Mouse (Mus musculus) mouse trophoblast stem cell (cell line): ENCODE results near the gene Gm34653.
"Not testable (repeated sequence)": the region's sequence is repeated elsewhere in the genome, so short reads cannot be mapped to it uniquely, and the experiment has no call there.

Experiments
- in situ Hi-C, 2 experiments: fragments of 300-500 bp; cut with MseI, MboI; formaldehyde crosslinking; loops; 2 replicates in 1 of 2; 3 replicates in 1 of 2; pipeline ENCODE4 v1.15.1; 2025

Gene Gm34653

DNA sequence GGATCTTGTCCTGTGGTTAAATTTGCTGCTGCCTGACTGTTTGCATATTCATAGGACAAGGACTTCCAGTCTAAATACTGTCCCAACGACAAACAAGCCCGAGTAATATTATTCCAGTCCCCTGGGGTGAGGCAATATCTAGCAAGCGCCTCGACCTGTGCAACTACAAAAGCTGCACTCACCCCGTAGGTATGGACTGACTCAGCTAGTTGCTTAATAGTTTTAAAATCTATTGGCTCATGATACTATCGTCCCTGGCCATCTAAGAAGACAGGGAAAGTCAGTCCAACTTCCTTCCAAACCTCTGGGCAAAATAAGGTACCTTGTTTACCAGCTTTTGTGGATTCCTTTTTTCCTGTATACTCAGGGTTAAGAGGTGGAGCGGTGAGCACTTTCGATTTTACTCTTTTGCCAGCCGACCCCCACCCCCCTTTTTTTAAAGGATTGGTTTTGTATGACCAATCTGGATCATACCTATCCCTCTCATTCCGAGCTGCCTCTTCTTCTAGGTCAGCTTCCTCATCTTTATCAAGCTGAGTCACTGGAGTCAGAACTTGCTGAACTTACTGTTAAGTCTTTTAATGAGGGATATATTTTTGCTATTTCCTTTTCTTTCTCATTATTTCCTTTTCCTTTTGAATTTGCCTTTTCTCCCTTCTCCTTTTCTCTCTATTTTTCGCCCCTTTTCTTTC, at the start of gene Gm34653:
Gene Gm34653, plus strand, starts transcription at position 242 of the 692 bp plus-strand sequence.
- in situ Hi-C loops = not testable (repeated sequence)

DNA sequence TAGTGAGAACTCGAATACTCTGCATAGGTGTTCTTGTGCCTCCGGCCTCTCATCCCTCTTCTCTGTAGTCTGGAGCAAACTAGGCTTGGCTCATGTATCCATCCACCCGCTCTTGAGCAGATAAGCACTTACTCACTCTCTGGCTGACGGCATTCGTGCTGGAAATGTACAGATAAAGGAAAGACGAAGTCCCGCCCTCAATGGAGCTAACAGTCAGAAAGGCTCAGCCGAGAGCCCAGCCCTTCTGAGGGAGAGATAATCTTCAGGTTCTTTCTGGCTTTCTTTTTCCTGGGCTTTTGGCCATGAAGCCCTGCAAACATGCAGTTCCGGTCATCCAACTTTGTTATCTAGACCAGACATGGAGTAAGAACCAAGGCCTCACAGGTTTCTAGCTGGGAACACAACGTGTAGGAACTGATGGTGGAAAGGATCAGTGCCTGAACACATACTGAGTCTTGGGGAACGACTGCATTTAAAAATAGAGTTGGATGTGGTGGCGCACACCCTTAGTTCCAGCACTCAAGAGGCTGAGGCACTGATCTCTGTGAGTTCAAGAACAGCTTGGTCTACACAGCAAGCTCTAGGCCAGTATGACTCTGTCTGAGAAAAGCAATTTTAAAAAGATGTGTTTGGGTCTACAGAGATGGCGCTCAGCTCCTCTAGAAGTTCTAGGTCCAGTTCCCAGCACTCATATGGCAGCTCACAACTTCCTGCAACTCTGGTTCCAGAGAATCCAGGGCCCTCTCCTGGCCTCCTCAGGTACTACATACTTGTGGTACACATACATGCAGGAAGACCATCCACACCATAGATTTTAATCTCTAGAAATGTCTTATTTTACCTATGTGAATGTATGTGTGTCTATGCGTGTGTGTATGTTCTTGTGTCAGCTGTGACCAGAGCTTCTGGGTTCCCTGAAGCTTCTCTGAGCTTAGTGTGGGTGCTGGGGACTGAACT, 49.5 kb upstream of the Gm34653 start:
- in situ Hi-C loops = no loop called here

DNA sequence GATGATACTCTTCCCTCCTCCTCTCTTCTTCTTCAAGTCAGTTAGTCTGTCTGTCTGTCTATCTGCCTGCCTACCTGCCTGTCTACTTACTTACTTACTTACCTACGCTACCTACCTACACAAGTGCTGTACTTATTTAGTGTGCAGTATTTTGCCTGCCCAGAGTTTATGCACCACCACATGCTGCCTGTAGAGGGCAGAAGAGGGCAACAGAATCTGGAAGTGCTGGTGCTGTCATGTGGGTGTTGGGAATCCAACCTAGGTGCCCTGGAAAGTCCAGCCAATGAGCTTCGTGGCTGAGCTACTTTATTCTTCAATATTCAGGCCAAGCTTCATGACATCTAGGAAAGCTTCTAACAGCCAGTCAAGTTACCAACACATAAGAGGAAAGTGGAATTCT, 48.7 kb upstream of the Gm34653 start:
- in situ Hi-C loops = no loop called here

DNA sequence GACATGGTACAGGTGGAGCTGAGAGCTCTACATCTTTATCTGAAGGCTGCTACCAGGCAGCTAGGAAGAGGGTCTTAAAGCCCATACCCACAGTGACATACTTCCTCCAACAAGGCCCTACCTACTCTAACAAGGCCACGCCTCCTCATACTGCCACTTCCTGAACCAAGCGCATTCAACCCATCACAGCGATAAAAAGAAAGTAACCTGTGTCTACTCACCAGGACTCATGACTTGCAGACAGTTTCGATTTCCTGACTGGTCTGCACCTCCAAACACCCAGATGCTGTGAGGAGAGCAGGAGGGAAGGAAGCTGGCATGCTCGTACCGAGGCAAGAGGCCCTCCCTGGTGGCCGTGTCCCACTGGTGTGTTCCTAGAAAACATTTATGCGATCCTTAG, 42.5 kb upstream of the Gm34653 start:
- in situ Hi-C loops = no loop called here

DNA sequence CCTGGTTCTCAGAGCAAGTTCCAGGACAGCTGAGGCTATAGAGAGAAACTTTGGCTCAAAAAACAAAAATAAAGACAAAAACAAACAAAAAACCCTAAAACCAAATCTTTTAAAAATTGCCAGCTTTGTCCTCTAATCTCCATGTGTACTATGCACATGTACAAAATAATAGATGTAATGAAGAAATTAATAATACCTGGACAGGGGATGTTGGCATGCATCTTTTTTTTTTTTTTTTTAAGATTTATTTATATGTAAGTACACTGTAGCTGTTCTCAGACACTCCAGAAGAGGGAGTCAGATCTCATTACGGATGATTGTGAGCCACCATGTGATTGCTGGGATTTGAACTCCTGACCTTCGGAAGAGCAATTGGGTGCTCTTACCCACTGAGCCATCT, 40.3 kb upstream of the Gm34653 start:
- in situ Hi-C loops = not testable (repeated sequence)

DNA sequence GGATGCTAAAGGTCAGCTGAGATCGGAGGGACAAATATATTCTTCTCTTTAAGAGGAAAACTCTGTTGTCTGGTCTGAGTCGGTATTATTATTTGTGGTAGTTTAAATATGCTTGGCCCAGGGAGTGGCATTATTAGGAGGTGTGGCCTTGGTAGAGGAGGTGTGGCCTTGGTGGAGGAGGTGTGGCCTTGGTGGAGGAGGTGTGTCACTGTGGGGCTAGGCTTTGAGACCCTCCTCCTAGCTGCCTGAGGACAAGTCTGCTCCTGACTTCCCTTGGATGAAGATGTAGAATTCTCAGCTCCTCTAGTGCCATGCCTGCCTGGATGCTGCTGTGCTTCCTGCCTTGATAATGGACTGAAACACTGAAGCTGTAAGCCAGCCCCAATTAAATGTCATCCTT, 38.3 kb upstream of the Gm34653 start:
- in situ Hi-C loops = no loop called here

DNA sequence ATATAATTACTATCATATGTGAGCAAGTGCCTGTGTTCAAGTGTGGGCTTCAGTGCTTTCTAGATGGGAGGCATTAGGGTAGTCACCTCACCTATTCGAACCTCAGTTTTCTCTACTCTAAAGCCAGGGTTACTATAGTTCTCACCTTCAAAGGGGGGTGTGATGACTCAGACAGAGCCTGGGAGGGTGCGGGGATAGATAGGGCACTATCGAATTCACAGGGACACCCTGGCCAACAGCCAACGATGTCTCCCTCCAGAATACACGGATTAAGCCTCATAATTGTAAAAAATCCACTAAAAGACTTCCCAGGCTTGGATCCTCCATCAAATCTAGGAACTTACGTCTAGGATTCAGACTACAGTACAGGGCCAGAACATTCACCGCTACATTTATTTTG, 37.4 kb upstream of the Gm34653 start:
- in situ Hi-C loops = no loop called here

DNA sequence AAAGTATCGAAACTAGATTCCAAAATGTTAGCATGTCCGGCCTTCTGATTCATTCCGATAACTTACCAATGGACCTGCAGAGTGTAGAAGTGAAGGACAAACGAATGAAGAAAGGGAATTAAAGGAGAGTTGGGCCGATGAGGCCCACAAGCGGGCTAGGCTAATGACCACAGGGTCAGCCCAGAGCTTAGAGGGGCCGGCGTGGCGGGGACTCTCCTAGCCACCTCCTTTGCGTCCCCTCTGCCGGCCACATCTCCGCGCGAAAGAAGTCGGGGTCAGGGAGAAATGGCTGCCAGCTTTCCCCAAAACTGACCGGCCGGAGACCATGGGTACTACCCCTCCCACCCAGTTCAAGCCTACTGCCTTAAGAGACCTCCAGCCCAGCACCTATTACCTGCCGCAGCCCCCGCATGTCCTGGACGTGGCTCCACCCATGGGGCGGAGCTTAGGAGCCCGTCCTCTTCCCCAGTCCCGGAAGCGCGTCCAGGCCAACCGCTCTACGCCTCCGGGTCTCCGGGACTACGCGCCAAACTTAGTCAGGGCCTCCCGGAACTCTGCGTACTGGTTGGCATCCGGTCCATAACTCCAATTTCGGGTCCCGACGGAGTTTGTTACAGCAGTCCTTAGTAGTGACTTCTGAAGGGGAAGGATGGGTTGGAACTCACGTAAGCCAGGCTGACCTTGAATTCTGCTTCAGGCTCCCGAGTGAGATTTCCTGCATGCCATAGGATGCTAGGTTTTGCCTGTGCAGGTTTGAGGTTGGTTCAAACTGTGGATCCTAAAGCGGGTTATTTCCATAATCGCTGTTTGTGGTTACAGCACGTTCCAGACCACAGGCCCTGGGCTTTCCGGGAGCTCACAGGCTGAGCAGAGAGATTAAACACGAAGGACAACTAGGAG, 33.2 kb upstream of the Gm34653 start, which contains the start of gene Rabepk:
Gene Rabepk, minus strand, starts transcription at position 556 of the 900 bp plus-strand sequence.
- in situ Hi-C loops = no loop called here

DNA sequence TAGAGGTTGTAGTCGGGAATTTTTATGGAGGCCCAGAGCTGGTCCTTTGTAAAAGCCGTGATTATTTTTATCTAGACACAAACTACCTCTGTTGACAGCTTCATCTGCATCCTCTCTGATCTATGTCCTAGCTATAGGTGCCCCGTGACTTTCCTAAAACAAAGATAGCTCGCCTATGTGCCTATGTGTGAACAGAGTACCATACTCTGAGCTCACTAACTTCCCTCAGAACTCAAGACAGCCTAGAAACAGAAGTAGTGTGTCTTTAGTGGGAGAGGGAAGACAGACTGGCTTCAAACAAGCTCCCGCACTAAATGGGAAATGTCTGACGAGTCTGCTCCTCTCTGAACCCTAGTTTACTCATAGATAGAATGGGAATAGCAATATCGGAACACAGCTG, 32.4 kb upstream of the Gm34653 start:
- in situ Hi-C loops = no loop called here

DNA sequence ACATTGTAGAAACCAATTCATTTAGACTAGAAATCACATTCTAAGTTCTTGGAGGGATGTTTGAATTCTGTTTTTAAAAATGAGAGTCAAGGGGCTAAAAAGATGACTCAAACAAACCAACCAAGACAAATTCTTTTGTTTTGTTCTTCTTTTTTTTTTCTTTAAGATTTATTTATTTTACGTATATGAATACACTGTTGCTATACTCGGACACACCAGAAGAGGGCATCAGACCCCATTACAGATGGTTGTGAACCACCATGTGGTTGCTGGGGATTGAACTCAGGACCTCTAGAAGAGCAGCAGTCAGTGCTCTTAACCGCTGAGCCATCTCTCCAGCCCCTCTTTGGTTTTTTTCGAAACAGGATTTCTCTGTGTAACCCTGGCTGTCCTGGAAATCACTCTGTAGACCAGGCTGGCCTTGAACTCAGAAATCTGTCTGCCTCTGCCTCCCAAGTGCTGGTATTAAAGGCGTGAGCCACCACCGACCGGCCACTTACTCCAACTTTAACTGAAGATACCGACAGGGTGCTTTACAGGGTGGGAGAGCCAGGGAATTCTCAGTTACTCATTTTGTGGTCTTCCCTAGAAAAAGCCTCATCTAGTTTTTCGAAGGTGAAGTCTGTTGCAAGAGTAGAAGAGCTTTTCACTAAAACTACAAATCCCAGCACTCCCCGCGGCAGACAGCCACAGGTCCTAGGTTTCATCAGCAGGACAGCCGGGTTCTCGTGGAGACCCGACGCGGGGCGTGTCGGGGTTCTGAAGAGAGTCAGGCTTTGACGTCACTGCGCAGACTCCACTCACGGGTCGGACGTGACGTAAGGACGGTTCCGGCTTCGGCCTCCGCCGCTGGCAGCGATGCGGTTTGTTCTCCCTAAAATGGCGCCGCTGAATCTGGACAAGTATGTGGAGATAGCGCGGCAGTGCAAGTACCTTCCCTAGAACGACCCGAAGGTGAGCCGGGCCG, 31.0 kb upstream of the Gm34653 start:
- in situ Hi-C loops = no loop called here

DNA sequence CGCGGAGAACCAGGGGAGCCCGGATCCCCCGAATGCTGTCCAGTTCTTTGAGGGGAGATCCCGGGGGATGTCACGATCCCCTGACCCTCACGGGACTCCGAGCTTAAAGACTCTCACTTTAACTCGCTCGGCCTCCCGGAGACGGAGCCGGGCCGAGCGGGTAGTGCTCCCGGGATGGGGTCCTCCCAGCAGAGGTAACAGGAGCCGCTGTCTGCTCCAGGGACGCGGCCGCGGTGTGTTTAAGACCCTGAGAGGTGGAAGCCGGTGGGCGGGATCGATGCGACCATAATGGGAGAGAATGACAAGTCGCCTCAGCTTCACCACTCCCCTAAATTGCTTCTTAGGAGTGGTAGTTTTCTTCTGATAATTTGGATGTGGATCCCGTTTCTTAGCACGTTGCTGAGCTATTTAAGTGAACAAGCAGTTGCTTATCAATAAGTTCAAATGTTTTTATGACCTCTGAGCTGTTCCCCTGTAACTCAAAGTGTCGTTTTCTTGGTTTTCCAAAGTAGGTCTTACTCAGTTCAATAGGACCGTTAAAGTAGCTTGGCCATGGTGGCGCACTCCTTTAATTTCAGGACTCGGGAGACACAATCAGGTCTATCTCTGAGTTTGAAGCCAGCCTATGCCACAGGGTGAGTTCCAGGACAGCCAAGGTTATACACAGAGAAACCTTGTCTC, 30.1 kb upstream of the Gm34653 start:
- in situ Hi-C loops = not testable (repeated sequence)

DNA sequence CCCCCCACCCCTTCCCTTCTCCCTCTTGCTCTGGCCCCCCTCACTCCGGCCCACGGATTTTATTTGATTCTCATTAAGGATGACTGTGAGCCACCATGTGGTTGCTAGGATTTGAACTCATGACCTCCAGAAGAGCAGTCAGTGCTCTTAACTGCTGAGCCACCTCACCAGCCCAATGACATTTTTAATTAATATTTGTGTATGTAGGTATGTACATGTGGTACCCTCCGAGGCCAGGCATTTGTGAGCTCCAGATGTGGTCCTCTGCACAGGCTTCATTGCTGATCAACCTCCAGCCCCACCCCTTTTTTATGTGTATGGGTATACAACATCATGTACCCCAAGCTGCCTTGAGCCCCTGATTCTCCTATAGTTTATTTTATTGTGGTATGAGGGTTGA, 29.1 kb upstream of the Gm34653 start:
- in situ Hi-C loops = no loop called here

DNA sequence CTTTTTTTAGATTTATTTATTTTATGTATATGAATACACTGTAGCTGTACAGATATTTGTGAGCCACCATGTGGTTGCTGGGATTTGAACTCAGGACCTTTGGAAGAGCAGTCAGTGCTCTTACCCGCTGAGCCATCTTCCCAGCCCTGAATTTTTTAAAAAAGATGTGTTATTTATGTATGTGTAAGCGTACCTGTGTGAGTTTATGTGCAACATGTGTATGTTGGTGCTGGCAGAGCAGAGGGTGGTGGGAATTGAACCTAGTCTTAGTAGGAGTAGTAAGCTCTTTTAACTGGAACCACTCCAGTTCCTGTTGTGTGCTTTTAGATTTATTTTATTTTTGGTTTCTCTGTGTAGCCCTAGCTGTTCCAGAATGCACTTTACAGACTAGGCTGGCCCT, 28.6 kb upstream of the Gm34653 start:
- in situ Hi-C loops = no loop called here

DNA sequence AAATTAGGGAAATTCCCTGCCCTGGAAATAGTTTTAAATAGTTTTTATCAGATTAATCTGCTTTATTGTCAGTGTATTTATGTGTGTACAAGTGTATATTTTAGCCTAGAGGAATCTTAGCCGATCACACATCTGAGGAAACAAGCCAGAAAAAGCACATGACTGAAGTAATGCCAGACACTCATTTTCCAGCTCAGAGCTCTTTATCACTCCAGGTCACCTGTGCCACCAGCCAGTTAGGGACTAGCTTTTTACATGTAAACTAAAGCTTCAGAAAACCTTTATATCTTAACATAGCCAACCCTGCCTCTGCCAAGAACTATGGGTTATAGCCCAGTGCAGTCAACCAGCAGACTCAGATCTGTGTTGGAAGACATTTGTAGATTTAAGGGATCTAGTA, 28.0 kb upstream of the Gm34653 start:
- in situ Hi-C loops = no loop called here

DNA sequence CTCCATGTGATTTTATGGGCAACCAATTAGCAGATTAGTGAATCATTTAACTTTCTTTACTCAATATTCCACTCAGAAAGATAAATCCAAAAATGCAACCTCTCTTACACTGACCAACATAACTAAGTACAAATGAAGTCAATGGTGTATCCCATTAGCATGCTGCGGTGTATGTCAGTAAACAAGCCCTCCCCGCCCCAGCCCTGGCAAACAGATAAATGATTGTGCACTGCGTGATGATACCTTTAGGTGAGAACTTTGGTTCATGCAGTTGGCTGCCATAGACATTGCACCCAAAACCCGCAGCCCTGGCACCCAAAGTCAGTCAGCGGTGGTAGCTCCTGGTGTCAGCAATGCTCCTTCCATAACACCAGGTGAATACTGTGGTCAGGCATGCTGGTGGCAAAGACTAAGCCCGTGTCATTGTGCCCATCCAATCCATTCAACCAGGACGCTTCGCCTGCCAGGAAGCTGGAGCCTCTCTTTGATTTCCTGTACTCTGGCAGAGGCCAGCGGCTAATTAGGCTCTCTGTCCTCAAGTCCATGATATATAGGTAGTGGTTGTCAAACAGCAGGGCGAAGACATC, 27.4 kb upstream of the Gm34653 start:
- in situ Hi-C loops = no loop called here

DNA sequence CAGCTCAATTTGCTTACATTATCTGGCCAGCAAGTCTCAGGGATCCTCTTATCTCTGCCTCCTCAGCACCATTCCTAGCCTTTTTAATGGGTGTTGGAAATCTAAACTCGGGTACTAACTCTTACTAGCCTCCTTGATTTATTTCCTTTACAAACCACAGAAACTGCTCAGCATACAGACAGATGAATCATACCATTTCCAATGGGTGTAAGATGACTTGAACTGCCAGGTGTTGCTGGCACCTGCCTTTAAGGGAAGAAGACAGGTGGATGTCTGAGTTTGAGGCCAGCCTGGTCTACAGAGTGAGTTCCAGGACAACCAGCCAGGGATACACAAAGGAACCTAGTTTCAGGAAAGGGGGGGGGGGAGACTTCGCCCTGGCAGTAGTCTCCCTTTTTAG, 24.8 kb upstream of the Gm34653 start:
- in situ Hi-C loops = no loop called here

DNA sequence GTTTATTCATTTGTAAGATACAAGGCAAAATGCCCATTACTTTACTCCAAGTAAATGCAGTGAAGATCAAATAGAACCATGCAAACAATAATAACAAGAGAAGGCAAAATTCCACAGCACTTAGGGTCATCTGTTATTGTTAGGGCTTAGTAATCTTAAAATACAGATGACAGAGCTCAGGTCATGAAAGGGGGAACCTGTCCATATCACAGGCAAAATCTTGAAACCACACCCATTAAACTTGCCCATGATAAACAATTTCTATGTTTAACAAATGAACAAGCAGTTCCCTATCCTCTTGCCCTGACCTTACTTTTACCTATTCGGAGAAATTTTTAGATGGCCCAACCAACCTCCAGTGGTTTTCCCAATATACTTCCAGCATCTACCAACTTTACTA, 23.2 kb upstream of the Gm34653 start:
- in situ Hi-C loops = no loop called here

DNA sequence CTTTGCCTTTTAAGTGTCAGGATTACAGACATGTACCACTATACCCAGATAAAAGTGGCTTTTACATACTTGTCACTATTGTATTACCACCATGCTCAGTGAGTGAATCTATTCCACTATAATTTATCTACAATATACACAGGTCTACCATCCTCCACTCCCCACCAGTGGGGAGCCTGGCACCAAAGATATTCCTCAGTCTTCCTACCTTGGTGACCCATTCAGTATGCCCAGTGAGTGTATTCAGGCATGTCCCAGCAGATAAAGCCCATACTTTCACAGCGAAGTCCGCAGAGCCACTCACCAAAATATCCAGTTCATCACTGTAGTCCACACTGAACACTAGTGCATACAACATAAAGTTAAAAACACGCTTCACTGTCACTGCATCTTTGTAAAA, 22.0 kb upstream of the Gm34653 start:
- in situ Hi-C loops = no loop called here

DNA sequence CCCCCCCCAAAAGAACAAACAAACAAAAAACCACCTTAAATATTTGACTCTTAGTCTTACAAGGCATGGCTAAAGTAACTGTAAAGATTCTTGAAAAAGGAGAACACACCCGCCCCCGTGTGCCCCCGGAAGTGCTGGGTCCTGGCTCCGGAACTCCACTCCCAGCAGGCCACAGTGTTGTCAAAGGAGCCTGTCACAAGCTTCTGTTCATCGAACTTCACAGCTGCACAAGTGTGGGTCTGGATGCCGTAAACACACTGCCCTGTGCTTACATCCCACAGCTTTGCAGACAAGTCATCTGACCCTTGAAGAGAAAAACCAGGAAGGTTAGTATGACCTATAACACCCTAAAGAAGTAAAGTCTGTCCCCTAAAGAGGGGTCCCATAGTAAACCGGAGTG, 20.1 kb upstream of the Gm34653 start:
- in situ Hi-C loops = no loop called here

DNA sequence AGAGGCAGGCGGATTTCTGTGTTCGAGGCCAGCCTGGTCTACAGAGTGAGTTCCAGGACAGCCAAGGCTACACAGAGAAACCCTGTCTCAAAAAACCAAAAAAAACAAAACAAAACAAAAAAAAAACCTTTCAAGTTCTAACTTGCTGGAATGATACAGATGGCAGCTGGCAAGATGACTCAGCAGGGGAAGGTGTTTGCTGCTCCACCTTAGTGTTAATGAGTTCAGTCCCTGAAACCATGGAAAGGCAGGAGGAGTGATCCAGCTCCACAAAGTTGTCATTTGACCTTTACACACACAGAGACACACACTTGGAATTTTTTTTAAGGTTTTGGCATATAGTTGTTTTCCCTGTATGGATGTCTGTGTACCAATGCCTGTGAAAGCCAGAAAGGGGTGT, 16.9 kb upstream of the Gm34653 start:
- in situ Hi-C loops = not testable (repeated sequence)
